Mouse (Mus musculus): ENCODE results near the gene Adamtsl2.

DNA sequence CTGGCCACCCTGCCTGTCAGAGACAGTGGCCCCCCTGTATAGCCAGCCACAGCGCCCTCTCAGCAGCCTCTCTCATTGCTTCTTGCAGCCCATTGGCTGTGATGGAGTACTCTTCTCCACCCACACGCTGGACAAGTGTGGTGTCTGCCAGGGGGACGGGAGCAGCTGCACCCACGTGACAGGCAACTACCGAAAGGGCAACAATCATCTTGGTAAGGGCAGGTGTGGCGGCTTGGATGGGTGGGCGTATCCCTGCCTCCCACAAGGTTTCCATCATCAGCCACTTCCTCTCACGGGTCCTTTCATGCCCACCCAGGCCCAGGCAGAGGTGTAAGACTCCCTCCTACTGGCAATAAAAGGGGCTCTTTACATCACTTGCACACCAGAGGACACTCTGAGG, 5.8 kb downstream of the Adamtsl2 start:
- TF ChIP-seq POLR2A (IDR thresholded peaks at IDR 0.05; ENCODE audit: insufficient read depth, low read length) (no peak), CTCF (IDR thresholded peaks at IDR 0.05; ENCODE audit: low read depth, low read length) (no peak), EP300 (IDR thresholded peaks at IDR 0.05; ENCODE audit: insufficient read depth, low read depth, low read length) (no peak)
